Comparison of ENCODE assay signal across 8 mouse cellular contexts in genomic region chr17:80943835-80944529, GRCm38 (mm10). TPM values are rescaled to one million over a fixed set of nuclear protein-coding genes. Genes with fewer than 3 reads are reported as not detected.
A peak's percentile ranks its signal among the peaks of the same experiment; 100 is the strongest.
DNase-seq lines count a peak whose midpoint lies in the region; ATAC-seq lines count a peak whose summit lies in the region.

No protein-coding gene starts in this region.

- H3K4me3 ChIP-seq in kidney, embryonic 14.5 days (ENCODE audit: low read length) = peak overlapping the region; percentile 71
- peak overlapping the region; percentile 79 for H3K4me3 ChIP-seq in hindbrain, embryonic 12.5 days
- H3K4me3 ChIP-seq in midbrain, embryonic 15.5 days = peak overlapping the region; percentile 71

- H3K9me3 ChIP-seq in kidney, embryonic 14.5 days (ENCODE audit: control insufficient read depth, low read length) = no peaks in the 10 kb centered on the region
- no peaks in the 10 kb centered on the region for H3K9me3 ChIP-seq in hindbrain, embryonic 12.5 days (replicated peaks)
- no peaks in the 10 kb centered on the region for H3K9me3 ChIP-seq in midbrain, embryonic 15.5 days

- H3K4me2 ChIP-seq in kidney, embryonic 14.5 days (replicated peaks; ENCODE audit: low read depth, low read length) = peak overlapping the region; percentile 98
- H3K4me2 ChIP-seq in hindbrain, embryonic 12.5 days (replicated peaks) = peak overlapping the region; percentile 89
- H3K4me2 ChIP-seq in midbrain, embryonic 15.5 days = peak overlapping the region; percentile 81

- WGBS in kidney, embryonic 14.5 days = 6% methylated on average over 17 of the region's 26 CpGs
- 7% methylated on average over 17 of the region's 26 CpGs for WGBS in hindbrain, embryonic 12.5 days
- 5% methylated on average over 26 of the region's 26 CpGs for WGBS in midbrain, embryonic 15.5 days

- no peaks in the 10 kb centered on the region for H3K4me1 ChIP-seq in kidney, embryonic 14.5 days (ENCODE audit: control insufficient read depth, insufficient read depth, low read length)
- H3K4me1 ChIP-seq in hindbrain, embryonic 12.5 days = peaks cover 13% of the 10 kb centered on the region
- peaks cover 14% of the 10 kb centered on the region for H3K4me1 ChIP-seq in midbrain, embryonic 15.5 days

- no peaks in the 10 kb centered on the region for H3K36me3 ChIP-seq in kidney, embryonic 14.5 days (ENCODE audit: control insufficient read depth, insufficient read depth, low read length)
- no peaks in the 10 kb centered on the region for H3K36me3 ChIP-seq in hindbrain, embryonic 12.5 days
- no peaks in the 10 kb centered on the region for H3K36me3 ChIP-seq in midbrain, embryonic 15.5 days (replicated peaks)

- H3K27me3 ChIP-seq in kidney, embryonic 14.5 days (ENCODE audit: control insufficient read depth, insufficient read depth, low read length) = peaks cover 27% of the 10 kb centered on the region
- no peaks in the 10 kb centered on the region for H3K27me3 ChIP-seq in hindbrain, embryonic 12.5 days
- H3K27me3 ChIP-seq in midbrain, embryonic 15.5 days (replicated peaks) = no peaks in the 10 kb centered on the region

- H3K9ac ChIP-seq in kidney, embryonic 14.5 days (ENCODE audit: low read depth, low read length) = peak overlapping the region; percentile 74
- H3K9ac ChIP-seq in hindbrain, embryonic 12.5 days = peak overlapping the region; percentile 89
- H3K9ac ChIP-seq in midbrain, embryonic 15.5 days = peak overlapping the region; percentile 93

- no peak overlapping the region for H3K27ac ChIP-seq in kidney, embryonic 14.5 days (ENCODE audit: low read depth, low read length)
- H3K27ac ChIP-seq in hindbrain, embryonic 12.5 days = peak overlapping the region; percentile 87
- peak overlapping the region; percentile 86 for H3K27ac ChIP-seq in midbrain, embryonic 15.5 days

- peak; percentile 10; the same call in 1 of the 2 replicates for ATAC-seq in kidney, embryonic 14.5 days (ENCODE audit: low FRiP score, low TSS enrichment)
- ATAC-seq in hindbrain, embryonic 12.5 days (ENCODE audit: low FRiP score) = peak; percentile 21
- peak; percentile 72 for ATAC-seq in midbrain, embryonic 15.5 days (replicated peaks)

- no peak for DNase-seq in kidney, postnatal 14 days
- DNase-seq in cerebellum, adult 8-10 months = peak; percentile 56
- DNase-seq in spleen, postnatal 14 days (ENCODE audit: low spot score in 2 of 2) = no peak
- no peak for DNase-seq in urinary bladder, postnatal 4 days (ENCODE audit: low spot score in 2 of 2)
- no peak for DNase-seq in left cerebral cortex, adult 18-20 months (ENCODE audit: low spot score in 2 of 2)

RNA-seq across cellular contexts. Expression of gene Tmem178, which starts 0.5 kb away (rescaled TPM):
- polyA plus RNA-seq in kidney, embryonic 14.5 days (2014; fragmentation: Nextera tagmentation; extraction: Ambion mirVana) = 10.8 and 11.7 TPM in 2 replicates
- 23.1 and 23.7 TPM in 2 replicates for polyA plus RNA-seq in hindbrain, embryonic 12.5 days (2016; fragmentation: Nextera tagmentation; extraction: Ambion mirVana)
- polyA plus RNA-seq in midbrain, embryonic 15.5 days (2015; fragmentation: Nextera tagmentation; extraction: Ambion mirVana) = 23.5 and 24.7 TPM in 2 replicates
- 100 to 1,000 TPM; 104 to 117 TPM for total RNA-seq in left cerebral cortex, adult 18-20 months (2021)

Comparison
In these comparisons a context has a peak if more than half of its experiments do, and no peak if none do; other contexts are left out.
1. ATAC-seq: peak in every context shown above with its lines; median percentile 72 in midbrain, embryonic 15.5 days; 21 in hindbrain, embryonic 12.5 days; 10 in kidney, embryonic 14.5 days.